Mouse (Mus musculus): ENCODE results near the gene Ccdc146. TPM values are rescaled to one million over a fixed set of nuclear protein-coding genes. Genes with fewer than 3 reads are reported as not detected.
A peak's percentile ranks its signal among the peaks of the same experiment; 100 is the strongest.

Gene Ccdc146
- polyA plus RNA-seq, 1 experiment: not detected

- Histone ChIP-seq H3K27ac (ENCODE audit: insufficient read depth, low read depth, low read length) (no peak overlapping the region), H3K4me3 (ENCODE audit: low read depth, low read length) (no peak overlapping the region)
- WGBS: 70% methylated on average over 4 of the region's 4 CpGs
These were observed 38.0 kb downstream of the Ccdc146 start for GRCm38 (mm10) chr5:21386432-21386831.

GRCm38 (mm10) chr5:21384976-21385375 lies 39.5 kb downstream of the Ccdc146 start:
- Histone ChIP-seq H3K36me3 (ENCODE audit: control insufficient read depth, insufficient read depth, low read length) (no peaks in the 10 kb centered on the region), H3K27me3 (ENCODE audit: control insufficient read depth, insufficient read depth, low read length) (no peaks in the 10 kb centered on the region), H3K4me3 (ENCODE audit: low read depth, low read length) (no peak overlapping the region), H3K4me1 (ENCODE audit: control insufficient read depth, insufficient read depth, insufficient read length, low read length) (peaks cover 18% of the 10 kb centered on the region; the same call in 1 of the 2 replicates), H3K27ac (ENCODE audit: insufficient read depth, low read depth, low read length) (peak overlapping the region; percentile 47)
- WGBS: 63% methylated on average over 9 of the region's 9 CpGs
- no peak for TF ChIP-seq CTCF (IDR thresholded peaks at IDR 0.05; ENCODE audit: extremely low read depth, insufficient read length, insufficient replicate concordance, low read depth, low read length)
- no peak for TF ChIP-seq POLR2A (IDR thresholded peaks at IDR 0.05; ENCODE audit: low read depth, low read length)

More at GRCm38 (mm10) chr5:21386432-21386831, 38.0 kb downstream of the Ccdc146 start:
- TF ChIP-seq CTCF (IDR thresholded peaks at IDR 0.05; ENCODE audit: extremely low read depth, insufficient read length, insufficient replicate concordance, low read depth, low read length) (no peak), POLR2A (IDR thresholded peaks at IDR 0.05; ENCODE audit: low read depth, low read length) (no peak)
- peaks cover 20% of the 10 kb centered on the region; the same call in 1 of the 2 replicates for H3K4me1 ChIP-seq (ENCODE audit: control insufficient read depth, insufficient read depth, insufficient read length, low read length)
- no peaks in the 10 kb centered on the region for H3K27me3 ChIP-seq (ENCODE audit: control insufficient read depth, insufficient read depth, low read length)
- H3K36me3 ChIP-seq (ENCODE audit: control insufficient read depth, insufficient read depth, low read length): no peaks in the 10 kb centered on the region

GRCm38 (mm10) chr5:21384252-21384960 lies 40.1 kb downstream of the Ccdc146 start:
- H3K4me1 ChIP-seq (ENCODE audit: control insufficient read depth, insufficient read depth, insufficient read length, low read length): peaks cover 18% of the 10 kb centered on the region; the same call in 1 of the 2 replicates
- no peaks in the 10 kb centered on the region for H3K36me3 ChIP-seq (ENCODE audit: control insufficient read depth, insufficient read depth, low read length)
- 33% methylated on average over 13 of the region's 13 CpGs for WGBS
- peak overlapping the region; percentile 56 for H3K27ac ChIP-seq (ENCODE audit: insufficient read depth, low read depth, low read length)
- TF ChIP-seq POLR2A (IDR thresholded peaks at IDR 0.05; ENCODE audit: low read depth, low read length): no peak
- no peak overlapping the region for H3K4me3 ChIP-seq (ENCODE audit: low read depth, low read length)
- H3K27me3 ChIP-seq (ENCODE audit: control insufficient read depth, insufficient read depth, low read length): no peaks in the 10 kb centered on the region

- no peaks in the 10 kb centered on the region for H3K36me3 ChIP-seq (ENCODE audit: control insufficient read depth, insufficient read depth, low read length)
- H3K27me3 ChIP-seq (ENCODE audit: control insufficient read depth, insufficient read depth, low read length): no peaks in the 10 kb centered on the region
- no peak for TF ChIP-seq POLR2A (IDR thresholded peaks at IDR 0.05; ENCODE audit: low read depth, low read length)
- TF ChIP-seq CTCF (IDR thresholded peaks at IDR 0.05; ENCODE audit: extremely low read depth, insufficient read length, insufficient replicate concordance, low read depth, low read length): no peak
- no peak overlapping the region for H3K4me3 ChIP-seq (ENCODE audit: low read depth, low read length)
- 52% methylated on average over 14 of the region's 14 CpGs for WGBS
- H3K4me1 ChIP-seq (ENCODE audit: control insufficient read depth, insufficient read depth, insufficient read length, low read length): peaks cover 20% of the 10 kb centered on the region; the same call in 1 of the 2 replicates
- H3K27ac ChIP-seq (ENCODE audit: insufficient read depth, low read depth, low read length): peak overlapping the region; percentile 36
These were observed 40.9 kb downstream of the Ccdc146 start for GRCm38 (mm10) chr5:21383392-21384251.

GRCm38 (mm10) chr5:21382678-21383077 lies 41.8 kb downstream of the Ccdc146 start:
- Histone ChIP-seq H3K4me1 (ENCODE audit: control insufficient read depth, insufficient read depth, insufficient read length, low read length) (peaks cover 20% of the 10 kb centered on the region; the same call in 1 of the 2 replicates), H3K27ac (ENCODE audit: insufficient read depth, low read depth, low read length) (no peak overlapping the region), H3K27me3 (ENCODE audit: control insufficient read depth, insufficient read depth, low read length) (no peaks in the 10 kb centered on the region), H3K36me3 (ENCODE audit: control insufficient read depth, insufficient read depth, low read length) (no peaks in the 10 kb centered on the region), H3K4me3 (ENCODE audit: low read depth, low read length) (no peak overlapping the region)
- no peak for TF ChIP-seq POLR2A (IDR thresholded peaks at IDR 0.05; ENCODE audit: low read depth, low read length)
- no peak for TF ChIP-seq CTCF (IDR thresholded peaks at IDR 0.05; ENCODE audit: extremely low read depth, insufficient read length, insufficient replicate concordance, low read depth, low read length)
- 72% methylated on average over 6 of the region's 6 CpGs for WGBS

GRCm38 (mm10) chr5:21381986-21382385 lies 42.5 kb downstream of the Ccdc146 start:
- 56% methylated on average over 6 of the region's 6 CpGs for WGBS

GRCm38 (mm10) chr5:21378397-21378796 lies 46.1 kb downstream of the Ccdc146 start:
- Histone ChIP-seq H3K4me1 (ENCODE audit: control insufficient read depth, insufficient read depth, insufficient read length, low read length) (peaks cover 6% of the 10 kb centered on the region; the same call in 1 of the 2 replicates), H3K36me3 (ENCODE audit: control insufficient read depth, insufficient read depth, low read length) (0 out of 2 replicates have a peak, but pooled peaks cover 4% of the 10 kb centered on the region), H3K27ac (ENCODE audit: insufficient read depth, low read depth, low read length) (no peak overlapping the region), H3K27me3 (ENCODE audit: control insufficient read depth, insufficient read depth, low read length) (no peaks in the 10 kb centered on the region), H3K4me3 (ENCODE audit: low read depth, low read length) (no peak overlapping the region)
- 21% methylated on average over 2 of the region's 2 CpGs for WGBS
- TF ChIP-seq CTCF (IDR thresholded peaks at IDR 0.05; ENCODE audit: extremely low read depth, insufficient read length, insufficient replicate concordance, low read depth, low read length): no peak
- no peak for TF ChIP-seq POLR2A (IDR thresholded peaks at IDR 0.05; ENCODE audit: low read depth, low read length)

More at GRCm38 (mm10) chr5:21381986-21382385, 42.5 kb downstream of the Ccdc146 start:
- Histone ChIP-seq H3K36me3 (ENCODE audit: control insufficient read depth, insufficient read depth, low read length) (no peaks in the 10 kb centered on the region), H3K4me1 (ENCODE audit: control insufficient read depth, insufficient read depth, insufficient read length, low read length) (peaks cover 20% of the 10 kb centered on the region; the same call in 1 of the 2 replicates), H3K27ac (ENCODE audit: insufficient read depth, low read depth, low read length) (no peak overlapping the region), H3K27me3 (ENCODE audit: control insufficient read depth, insufficient read depth, low read length) (no peaks in the 10 kb centered on the region), H3K4me3 (ENCODE audit: low read depth, low read length) (no peak overlapping the region)
- TF ChIP-seq POLR2A (IDR thresholded peaks at IDR 0.05; ENCODE audit: low read depth, low read length) (no peak), CTCF (IDR thresholded peaks at IDR 0.05; ENCODE audit: extremely low read depth, insufficient read length, insufficient replicate concordance, low read depth, low read length) (no peak)
